Mouse (Mus musculus) liver, embryonic 16.5 days (tissue): ENCODE results near the gene Rere. TPM values are rescaled to one million over a fixed set of nuclear protein-coding genes. Genes with fewer than 3 reads are reported as not detected.

Experiments
- ATAC-seq: fragments of 200-750 bp; cut with Nextera tagmentation; 2 replicates; pipeline ENCODE4 v1.8.0; 2017; ENCODE audit warnings: low read depth, mild to moderate bottlenecking, moderate number of reproducible peaks, moderate library complexity
- H3K27ac ChIP-seq: fragments of 300-500 bp; sonication (generic); 2 replicates; pipeline ENCODE4 v1.5.1; 2014; ENCODE audit warnings: mild to moderate bottlenecking, low read length
- H3K27me3 ChIP-seq: fragments of 300-500 bp; sonication (generic); 2 replicates; pipeline ENCODE4 v1.6.1; 2014; ENCODE audit warnings: low read depth, low read length, mixed read lengths; ENCODE audit not compliant: control insufficient read depth, insufficient read depth
- H3K36me3 ChIP-seq: fragments of 300-500 bp; sonication (generic); 2 replicates; pipeline ENCODE4 v1.6.1; 2014; ENCODE audit warnings: mild to moderate bottlenecking; ENCODE audit not compliant: control insufficient read depth, insufficient read depth
- H3K4me1 ChIP-seq: fragments of 300-500 bp; sonication (generic); 2 replicates; pipeline ENCODE4 v1.6.1; 2014; ENCODE audit warnings: low read depth, low read length, mixed read lengths; ENCODE audit not compliant: control insufficient read depth
- H3K4me2 ChIP-seq: fragments of 300-500 bp; sonication (generic); 2 replicates; pipeline ENCODE4 v1.6.1; 2014; ENCODE audit warnings: low read depth, low read length, mixed read lengths
- H3K4me3 ChIP-seq: fragments of 300-500 bp; sonication (generic); 2 replicates; pipeline ENCODE4 v1.5.1; 2014; ENCODE audit warnings: low read depth, mild to moderate bottlenecking, low read length
- H3K9ac ChIP-seq: fragments of 300-500 bp; sonication (generic); 2 replicates; pipeline ENCODE4 v1.6.1; 2014; ENCODE audit warnings: low read depth, low read length
- H3K9me3 ChIP-seq: fragments of 300-500 bp; sonication (generic); replicated peaks from 2 replicates; pipeline ENCODE4 v1.6.1; 2016; ENCODE audit warnings: low read length; ENCODE audit not compliant: control insufficient read depth
- WGBS: fragments of 180-500 bp; shearing (Covaris S2); extraction: QIAGEN DNeasy Blood & Tissue Kit; methylation state at CpG from one replicate; pipeline ENCODE4 v1.1.7; 2014; ENCODE audit not compliant: insufficient replicate concordance; 5-methylcytosine and 5-hydroxymethylcytosine counted together
- polyA plus RNA-seq: library from polyadenylated mRNA; unstranded; fragments of >200 nt; fragmentation: Nextera tagmentation; extraction: Ambion mirVana; gene quantifications from 2 replicates; pipeline ENCODE4 v1.2.1, GENCODE M21; 2015

Rere gene
- polyA plus RNA-seq, result 5.7 and 6.8 TPM in 2 replicates

DNA sequence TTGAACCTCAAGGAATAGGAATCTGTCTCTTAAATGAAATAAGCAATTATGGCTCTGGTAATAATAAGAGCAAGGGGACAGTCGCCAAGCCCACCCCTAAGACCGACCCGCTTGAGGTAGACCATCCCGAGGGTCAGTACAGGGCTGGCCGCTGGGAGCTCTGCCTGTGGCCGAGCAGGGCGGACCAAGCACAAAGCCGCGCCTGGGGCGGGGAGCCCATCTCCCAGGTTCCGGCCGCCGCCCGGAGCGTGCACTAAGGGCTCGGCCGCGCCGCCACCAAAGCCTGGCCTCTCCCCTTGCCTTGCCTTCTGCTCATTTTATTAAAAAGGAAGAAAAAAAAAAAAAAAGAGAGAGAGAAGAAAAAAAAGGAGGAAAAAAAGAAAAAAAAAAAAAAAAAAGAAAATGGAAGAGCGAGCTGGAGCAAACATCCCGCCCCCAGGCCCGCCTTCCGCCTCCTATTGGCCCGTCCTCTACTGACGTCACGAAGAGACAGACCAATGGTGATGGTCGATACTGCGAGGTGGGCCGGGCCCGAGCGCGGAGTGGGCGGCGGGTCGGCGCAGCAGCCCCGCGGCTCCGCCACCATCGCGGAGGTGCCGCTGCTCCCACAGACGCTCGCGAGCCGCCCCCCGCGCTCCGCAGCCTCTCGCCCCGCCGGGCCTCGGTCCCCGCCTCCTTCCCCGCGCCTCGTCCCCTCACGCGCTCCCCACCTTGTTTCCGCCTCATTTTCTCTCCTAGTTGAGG, at the start of gene Rere:
Gene Rere, plus strand, starts transcription at position 629 of the 744 bp plus-strand sequence.
- peak within 1 kb of the TSS; percentile 74 for H3K4me3 ChIP-seq
- WGBS, result under 1% methylated on average over 59 of the region's 60 CpGs
- H3K9ac ChIP-seq, result peak within 1 kb of the TSS; percentile 88
- no peaks in the 10 kb centered on the region for H3K9me3 ChIP-seq
- H3K4me1 ChIP-seq, result peaks cover 13% of the 10 kb centered on the region
- H3K4me2 ChIP-seq, result peak within 1 kb of the TSS; percentile 93
- no peaks in the 10 kb centered on the region for H3K27me3 ChIP-seq
- peak; percentile 100 for ATAC-seq
- H3K36me3 ChIP-seq, result no peaks in the 10 kb centered on the region
- H3K27ac ChIP-seq, result peak within 1 kb of the TSS; percentile 94

DNA sequence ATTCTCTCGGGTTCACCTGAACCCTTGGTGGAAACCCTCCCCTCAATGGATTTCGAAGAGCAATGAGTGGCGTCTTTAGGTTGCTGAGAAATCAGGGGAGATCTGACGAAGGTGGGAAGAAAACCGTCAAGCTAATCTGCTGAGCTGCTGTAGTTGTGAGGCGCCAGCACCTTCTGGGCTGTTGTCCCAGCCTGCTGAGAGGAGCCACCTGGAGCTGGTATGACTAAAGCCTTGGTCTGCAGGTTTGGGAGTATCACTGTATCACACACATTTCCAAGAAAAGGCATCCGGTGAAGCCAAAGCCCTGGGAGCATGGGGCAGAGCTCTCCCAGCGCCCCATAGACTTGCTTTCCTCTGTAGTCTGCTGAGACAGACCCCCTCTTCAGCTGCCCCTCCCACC, 49.6 kb upstream of the Rere start:
- H3K36me3 ChIP-seq, result no peaks in the 10 kb centered on the region
- H3K27ac ChIP-seq, result no peak overlapping the region
- H3K4me2 ChIP-seq, result no peak overlapping the region
- no peak overlapping the region for H3K9ac ChIP-seq
- H3K4me3 ChIP-seq, result no peak overlapping the region
- peaks cover 21% of the 10 kb centered on the region for H3K4me1 ChIP-seq
- 49% methylated on average over 8 of the region's 8 CpGs for WGBS
- no peaks in the 10 kb centered on the region for H3K27me3 ChIP-seq
- no peaks in the 10 kb centered on the region for H3K9me3 ChIP-seq
- ATAC-seq, result no peak

DNA sequence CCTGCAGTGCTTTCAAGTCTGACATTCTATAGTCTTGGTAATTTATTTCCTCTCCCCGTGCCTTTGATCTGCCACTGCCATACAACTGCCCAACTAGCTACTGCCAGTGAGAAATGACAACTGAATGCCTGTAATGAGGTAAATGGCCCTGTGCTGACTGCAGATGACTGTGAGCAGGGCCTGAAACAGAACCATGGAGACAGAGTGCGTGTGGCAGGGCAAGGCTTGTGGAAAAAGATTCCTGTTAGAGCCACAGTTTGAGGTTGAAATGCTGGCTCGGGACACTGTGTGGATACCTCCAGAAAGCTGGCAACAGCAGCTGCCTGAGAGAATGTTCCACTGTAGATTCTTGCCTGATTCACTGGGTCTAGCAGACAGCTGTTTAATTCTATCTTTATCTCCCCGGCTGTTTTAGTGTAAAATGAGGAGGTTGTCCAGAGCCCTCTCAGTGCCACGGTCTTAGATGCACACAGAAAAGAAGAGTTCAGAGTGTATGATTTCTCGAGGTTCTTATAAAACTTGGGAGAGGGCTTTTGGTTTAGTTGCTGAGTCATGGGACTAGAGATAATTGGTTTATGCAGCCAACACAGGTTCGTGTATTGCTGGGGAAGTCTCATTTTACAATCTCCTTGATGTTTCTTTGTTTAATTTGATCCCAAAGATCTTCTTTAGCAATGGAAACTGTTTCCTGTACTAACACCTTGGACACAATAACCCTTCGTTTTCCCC, 46.7 kb upstream of the Rere start:
- ATAC-seq, result no peak
- no peaks in the 10 kb centered on the region for H3K9me3 ChIP-seq
- no peak overlapping the region for H3K27ac ChIP-seq
- H3K4me2 ChIP-seq, result no peak overlapping the region
- WGBS, result 41% methylated on average over 8 of the region's 8 CpGs
- H3K9ac ChIP-seq, result no peak overlapping the region
- H3K36me3 ChIP-seq, result no peaks in the 10 kb centered on the region
- no peaks in the 10 kb centered on the region for H3K27me3 ChIP-seq
- H3K4me1 ChIP-seq, result peaks cover 42% of the 10 kb centered on the region
- no peak overlapping the region for H3K4me3 ChIP-seq

DNA sequence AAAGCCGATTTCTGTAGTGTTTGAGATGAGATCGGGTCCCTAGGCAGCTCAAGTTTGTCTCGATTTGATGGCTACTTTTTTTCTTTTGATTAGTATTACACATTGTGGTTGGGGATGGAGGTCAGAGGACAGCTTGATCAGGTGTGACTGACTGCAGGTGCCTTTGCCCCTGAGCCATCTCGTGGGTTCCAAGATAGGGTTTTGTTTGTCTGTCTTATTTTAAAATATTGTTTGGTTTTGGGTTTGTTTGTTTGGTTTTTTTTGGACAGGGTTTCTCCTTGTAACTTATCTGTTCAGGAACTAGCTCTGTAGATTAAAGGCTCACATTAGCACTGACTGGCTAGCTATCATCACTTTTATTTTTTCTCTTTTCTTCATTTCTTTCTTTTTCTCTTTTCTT, 45.9 kb upstream of the Rere start:
- no peak overlapping the region for H3K9ac ChIP-seq
- WGBS, result 65% methylated on average over 4 of the region's 4 CpGs
- H3K4me3 ChIP-seq, result no peak overlapping the region
- no peaks in the 10 kb centered on the region for H3K9me3 ChIP-seq
- H3K4me1 ChIP-seq, result peaks cover 44% of the 10 kb centered on the region
- no peak for ATAC-seq
- H3K27ac ChIP-seq, result no peak overlapping the region
- H3K4me2 ChIP-seq, result no peak overlapping the region
- no peaks in the 10 kb centered on the region for H3K27me3 ChIP-seq
- peaks cover 3% of the 10 kb centered on the region for H3K36me3 ChIP-seq

DNA sequence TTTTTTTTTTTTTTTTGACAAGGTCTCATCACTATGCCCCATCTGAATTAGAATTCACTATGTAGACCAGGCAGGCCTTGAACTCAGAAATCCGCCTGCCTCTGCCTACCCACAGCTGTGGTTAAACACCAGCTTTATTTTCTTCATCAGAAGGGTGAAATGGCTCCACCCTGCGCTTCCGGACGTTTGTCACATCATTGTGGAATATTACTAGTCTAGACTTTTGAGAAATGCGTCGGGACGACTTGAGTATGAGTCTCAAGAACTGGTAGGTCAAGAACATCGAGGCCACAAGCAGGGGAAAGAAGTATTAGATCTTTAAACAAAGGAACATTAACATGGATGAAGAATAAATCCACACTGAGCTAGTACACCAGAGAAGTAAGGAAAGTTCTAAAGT, 45.4 kb upstream of the Rere start:
- H3K4me1 ChIP-seq, result peaks cover 45% of the 10 kb centered on the region
- no peaks in the 10 kb centered on the region for H3K9me3 ChIP-seq
- peak overlapping the region; percentile 90 for H3K27ac ChIP-seq
- H3K27me3 ChIP-seq, result no peaks in the 10 kb centered on the region
- ATAC-seq, result no peak
- peak overlapping the region; percentile 95 for H3K4me2 ChIP-seq
- H3K4me3 ChIP-seq, result peak overlapping the region; percentile 87
- 62% methylated on average over 8 of the region's 8 CpGs for WGBS
- H3K36me3 ChIP-seq, result peaks cover 6% of the 10 kb centered on the region
- H3K9ac ChIP-seq, result peak overlapping the region; percentile 88

DNA sequence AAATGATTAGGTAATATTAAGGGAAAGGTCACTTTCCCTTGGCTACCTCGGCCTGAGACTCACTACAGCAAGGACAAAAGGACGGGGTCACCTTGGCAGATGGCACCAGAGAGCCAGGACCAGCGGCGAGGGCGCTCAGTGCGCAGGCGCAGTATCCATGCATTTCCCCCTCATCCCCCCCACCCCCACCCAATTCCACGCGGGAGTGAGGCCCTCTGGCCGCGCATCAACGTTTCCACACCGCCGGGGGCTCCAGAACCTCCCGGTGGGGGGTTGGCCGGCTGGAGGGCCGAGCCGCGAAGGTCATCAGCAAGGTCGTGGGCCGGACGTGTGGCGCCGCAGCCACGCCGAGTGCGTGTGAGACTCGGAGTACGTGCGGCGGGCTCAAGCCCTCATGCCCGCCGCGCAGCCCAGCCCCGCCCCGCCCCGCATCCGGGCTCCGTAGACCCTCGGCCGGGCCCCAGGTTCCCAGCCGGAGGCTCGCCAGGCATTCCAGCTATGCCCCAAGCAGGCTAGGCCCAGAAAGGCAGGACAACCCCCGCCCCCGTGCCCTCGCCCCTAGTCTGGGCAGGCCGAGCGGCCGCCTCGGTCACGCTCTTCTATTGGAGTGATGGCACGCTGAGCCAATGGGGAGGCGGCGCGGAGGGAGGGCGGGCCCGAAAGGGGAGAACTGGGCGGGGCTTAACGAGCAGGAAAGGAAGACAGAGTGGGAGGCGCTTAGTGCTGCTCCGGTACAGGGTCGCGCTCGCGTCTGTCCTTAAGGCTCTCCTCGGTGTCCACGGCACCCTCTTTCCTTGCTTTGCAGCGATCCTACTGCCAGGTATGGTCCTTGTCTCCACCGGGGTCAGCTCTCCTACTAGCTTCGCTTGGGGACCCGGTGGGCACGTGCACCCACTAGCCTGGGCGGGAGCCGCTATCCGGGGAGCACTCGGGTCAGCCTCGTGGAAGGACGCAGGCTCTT, 44.6 kb upstream of the Rere start, which contains the start of gene Eno1:
Gene Eno1, plus strand, starts transcription at position 201 of the 961 bp plus-strand sequence.
- Histone ChIP-seq H3K9ac (peak within 1 kb of the TSS; percentile 88), H3K9me3 (no peaks in the 10 kb centered on the region), H3K4me2 (peak within 1 kb of the TSS; percentile 95), H3K27ac (peak within 1 kb of the TSS; percentile 90), H3K4me1 (peaks cover 50% of the 10 kb centered on the region), H3K4me3 (peak within 1 kb of the TSS; percentile 87), H3K36me3 (peaks cover 14% of the 10 kb centered on the region), H3K27me3 (no peaks in the 10 kb centered on the region)
- WGBS, result under 1% methylated on average over 71 of the region's 78 CpGs
- peak; percentile 94 for ATAC-seq

GRCm38 (mm10) chr4:150237636-150238361, 43.6 kb upstream of the Rere start:
- WGBS, result under 1% methylated on average over 21 of the region's 21 CpGs
- peak; percentile 41 for ATAC-seq
- peaks cover 51% of the 10 kb centered on the region for H3K4me1 ChIP-seq

GRCm38 (mm10) chr4:150238433-150239086, 42.9 kb upstream of the Rere start:
- H3K27ac ChIP-seq, result peak overlapping the region; percentile 42; the same call in 1 of the 2 replicates
- H3K4me1 ChIP-seq, result peaks cover 51% of the 10 kb centered on the region
- H3K4me2 ChIP-seq, result peak overlapping the region; percentile 95
- H3K9me3 ChIP-seq, result no peaks in the 10 kb centered on the region
- no peaks in the 10 kb centered on the region for H3K27me3 ChIP-seq
- H3K36me3 ChIP-seq, result peaks cover 29% of the 10 kb centered on the region
- no peak for ATAC-seq
- H3K4me3 ChIP-seq, result peak overlapping the region; percentile 87
- peak overlapping the region; percentile 88 for H3K9ac ChIP-seq
- WGBS, result 23% methylated on average over 3 of the region's 3 CpGs

More at GRCm38 (mm10) chr4:150237636-150238361, 43.6 kb upstream of the Rere start:
- peak overlapping the region; percentile 95 for H3K4me2 ChIP-seq
- H3K27ac ChIP-seq, result peak overlapping the region; percentile 90
- peak overlapping the region; percentile 87 for H3K4me3 ChIP-seq
- peak overlapping the region; percentile 88 for H3K9ac ChIP-seq
- no peaks in the 10 kb centered on the region for H3K27me3 ChIP-seq
- no peaks in the 10 kb centered on the region for H3K9me3 ChIP-seq
- peaks cover 22% of the 10 kb centered on the region for H3K36me3 ChIP-seq
